Mouse (Mus musculus): ENCODE measurements around the gene Mfsd6. TPM values are rescaled to one million over a fixed set of nuclear protein-coding genes. Genes with fewer than 3 reads are reported as not detected.

Mfsd6 gene
- polyA plus RNA-seq (2012; ENCODE audit: insufficient read depth, insufficient read length, missing spikeins): 2.3 and 2.5 TPM in 2 replicates

GRCm38 (mm10) chr1:52727056-52727900 lies at the start of gene Mfsd6:
TSS of gene Mfsd6 (minus strand) at chr1:52727462.
- H3K4me3 ChIP-seq (ENCODE audit: insufficient read depth, low read depth, low read length): peak within 1 kb of the TSS; percentile 73
- no peaks in the 10 kb centered on the region for H3K4me1 ChIP-seq (ENCODE audit: control insufficient read depth, insufficient read depth, insufficient read length, low read length)
- H3K27ac ChIP-seq (replicated peaks; ENCODE audit: low read depth, low read length): 0 out of 2 replicates have a peak within 1 kb of the TSS, but pooled peaks have one; percentile 36

- H3K27ac ChIP-seq (replicated peaks; ENCODE audit: low read depth, low read length): no peak overlapping the region; the same call in 1 of the 2 replicates
- no peak overlapping the region for H3K4me3 ChIP-seq (ENCODE audit: insufficient read depth, low read depth, low read length)
- no peaks in the 10 kb centered on the region for H3K4me1 ChIP-seq (ENCODE audit: control insufficient read depth, insufficient read depth, insufficient read length, low read length)
Measured at GRCm38 (mm10) chr1:52765176-52766111, 38.2 kb upstream of the Mfsd6 start.

GRCm38 (mm10) chr1:52763894-52764809 lies 36.9 kb upstream of the Mfsd6 start:
- no peaks in the 10 kb centered on the region for H3K4me1 ChIP-seq (ENCODE audit: control insufficient read depth, insufficient read depth, insufficient read length, low read length)
- H3K4me3 ChIP-seq (ENCODE audit: insufficient read depth, low read depth, low read length): no peak overlapping the region
- no peak overlapping the region for H3K27ac ChIP-seq (replicated peaks; ENCODE audit: low read depth, low read length)

GRCm38 (mm10) chr1:52758174-52758573 lies 30.9 kb upstream of the Mfsd6 start:
- H3K4me1 ChIP-seq (ENCODE audit: control insufficient read depth, insufficient read depth, insufficient read length, low read length): no peaks in the 10 kb centered on the region
- H3K27ac ChIP-seq (replicated peaks; ENCODE audit: low read depth, low read length): no peak overlapping the region
- no peak overlapping the region for H3K4me3 ChIP-seq (ENCODE audit: insufficient read depth, low read depth, low read length)

DNA sequence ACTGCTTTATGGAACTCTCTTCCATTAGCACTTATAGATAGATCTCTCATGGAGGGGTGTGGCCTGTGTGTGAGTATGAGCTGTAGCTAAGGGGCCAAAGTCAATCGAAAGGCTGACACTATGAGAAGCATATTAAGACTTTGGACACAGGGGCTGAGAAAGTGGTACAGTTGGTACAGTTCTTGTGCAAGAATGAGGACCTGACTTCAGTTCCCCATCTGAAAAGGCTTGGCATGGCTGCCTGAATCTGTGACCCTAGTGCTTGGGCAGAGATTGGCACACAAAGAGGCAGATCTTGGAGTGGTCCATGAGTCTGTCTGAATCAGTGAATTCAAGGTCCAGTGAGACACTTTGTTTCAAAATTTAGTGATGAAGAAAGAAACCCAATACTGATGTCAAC lies 27.1 kb upstream of the Mfsd6 start:
- no peaks in the 10 kb centered on the region for H3K4me1 ChIP-seq (ENCODE audit: control insufficient read depth, insufficient read depth, insufficient read length, low read length)
- H3K4me3 ChIP-seq (ENCODE audit: insufficient read depth, low read depth, low read length): no peak overlapping the region
- H3K27ac ChIP-seq (replicated peaks; ENCODE audit: low read depth, low read length): no peak overlapping the region

DNA sequence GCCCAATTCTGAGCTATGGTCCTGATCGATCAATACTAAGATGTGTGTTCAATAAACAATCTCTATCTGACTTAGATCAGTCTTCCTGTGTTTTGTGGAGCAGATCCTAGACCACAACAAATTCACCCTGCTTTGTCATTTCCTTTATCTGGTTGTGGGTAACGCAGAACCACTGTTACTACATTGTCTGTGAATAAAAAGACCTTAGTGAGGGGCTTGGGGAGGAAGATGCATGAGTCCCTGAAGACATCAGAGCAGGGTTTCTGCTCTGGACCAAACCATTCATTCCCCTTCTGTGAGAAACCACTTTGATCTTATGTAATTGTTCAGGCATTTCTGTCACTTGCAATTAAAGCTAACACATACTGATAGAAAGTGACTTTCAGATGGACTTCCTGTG lies 26.6 kb upstream of the Mfsd6 start:
- H3K4me1 ChIP-seq (ENCODE audit: control insufficient read depth, insufficient read depth, insufficient read length, low read length): no peaks in the 10 kb centered on the region
- H3K27ac ChIP-seq (replicated peaks; ENCODE audit: low read depth, low read length): no peak overlapping the region
- no peak overlapping the region for H3K4me3 ChIP-seq (ENCODE audit: insufficient read depth, low read depth, low read length)

GRCm38 (mm10) chr1:52752706-52753105 lies 25.4 kb upstream of the Mfsd6 start:
- no peaks in the 10 kb centered on the region for H3K4me1 ChIP-seq (ENCODE audit: control insufficient read depth, insufficient read depth, insufficient read length, low read length)
- no peak overlapping the region for H3K4me3 ChIP-seq (ENCODE audit: insufficient read depth, low read depth, low read length)
- H3K27ac ChIP-seq (replicated peaks; ENCODE audit: low read depth, low read length): no peak overlapping the region

GRCm38 (mm10) chr1:52751634-52752033 lies 24.4 kb upstream of the Mfsd6 start:
- H3K4me3 ChIP-seq (ENCODE audit: insufficient read depth, low read depth, low read length): no peak overlapping the region
- no peaks in the 10 kb centered on the region for H3K4me1 ChIP-seq (ENCODE audit: control insufficient read depth, insufficient read depth, insufficient read length, low read length)
- H3K27ac ChIP-seq (replicated peaks; ENCODE audit: low read depth, low read length): no peak overlapping the region

DNA sequence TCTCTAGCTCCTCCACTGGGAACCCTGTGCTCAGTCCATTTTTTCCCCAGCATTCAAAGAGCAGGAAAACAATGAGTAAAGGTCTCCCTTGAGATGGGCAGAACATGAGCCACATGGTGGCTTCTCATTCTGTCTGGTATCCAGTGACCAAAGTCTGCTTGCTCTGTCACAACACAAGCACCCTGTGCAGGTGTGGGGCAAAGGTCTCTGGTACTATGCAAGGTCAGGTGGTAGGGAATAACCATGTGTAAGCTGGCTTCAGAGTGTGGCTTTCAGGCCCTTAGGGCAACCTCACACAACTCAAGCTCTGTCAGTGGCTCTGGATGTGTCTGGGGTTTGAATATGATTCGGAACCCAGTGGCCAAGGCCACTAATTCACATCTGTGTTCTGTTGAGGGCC lies 22.7 kb upstream of the Mfsd6 start:
- Histone ChIP-seq H3K4me3 (ENCODE audit: insufficient read depth, low read depth, low read length) (no peak overlapping the region), H3K27ac (replicated peaks; ENCODE audit: low read depth, low read length) (no peak overlapping the region), H3K4me1 (ENCODE audit: control insufficient read depth, insufficient read depth, insufficient read length, low read length) (no peaks in the 10 kb centered on the region)

GRCm38 (mm10) chr1:52748260-52748659 lies 21.0 kb upstream of the Mfsd6 start:
- no peak overlapping the region for H3K4me3 ChIP-seq (ENCODE audit: insufficient read depth, low read depth, low read length)
- no peaks in the 10 kb centered on the region for H3K4me1 ChIP-seq (ENCODE audit: control insufficient read depth, insufficient read depth, insufficient read length, low read length)
- no peak overlapping the region for H3K27ac ChIP-seq (replicated peaks; ENCODE audit: low read depth, low read length)

DNA sequence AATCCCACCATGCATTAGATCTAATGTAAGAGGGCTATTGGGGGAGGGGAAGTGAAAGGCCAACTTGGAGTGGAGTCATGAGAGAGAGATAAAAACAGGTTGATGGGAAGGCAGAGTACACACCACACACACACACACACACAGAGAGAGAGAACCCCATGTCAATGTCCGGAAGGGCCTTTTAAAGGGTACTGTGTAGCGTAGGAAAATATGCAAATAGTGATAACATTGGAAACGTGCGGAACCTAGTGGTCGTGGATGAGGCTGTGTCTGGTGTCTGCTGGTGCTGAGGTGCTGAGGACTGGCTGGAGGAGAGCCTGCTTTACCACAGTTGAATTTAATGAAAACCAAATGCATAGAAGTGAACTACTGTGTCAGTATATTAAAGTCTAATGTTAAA lies 15.3 kb upstream of the Mfsd6 start:
- Histone ChIP-seq H3K4me3 (ENCODE audit: insufficient read depth, low read depth, low read length) (no peak overlapping the region), H3K27ac (replicated peaks; ENCODE audit: low read depth, low read length) (no peak overlapping the region), H3K4me1 (ENCODE audit: control insufficient read depth, insufficient read depth, insufficient read length, low read length) (no peaks in the 10 kb centered on the region)

- Histone ChIP-seq H3K27ac (replicated peaks; ENCODE audit: low read depth, low read length) (no peak overlapping the region), H3K4me1 (ENCODE audit: control insufficient read depth, insufficient read depth, insufficient read length, low read length) (no peaks in the 10 kb centered on the region), H3K4me3 (ENCODE audit: insufficient read depth, low read depth, low read length) (no peak overlapping the region)
Measured at GRCm38 (mm10) chr1:52734208-52734607, 6.9 kb upstream of the Mfsd6 start.

DNA sequence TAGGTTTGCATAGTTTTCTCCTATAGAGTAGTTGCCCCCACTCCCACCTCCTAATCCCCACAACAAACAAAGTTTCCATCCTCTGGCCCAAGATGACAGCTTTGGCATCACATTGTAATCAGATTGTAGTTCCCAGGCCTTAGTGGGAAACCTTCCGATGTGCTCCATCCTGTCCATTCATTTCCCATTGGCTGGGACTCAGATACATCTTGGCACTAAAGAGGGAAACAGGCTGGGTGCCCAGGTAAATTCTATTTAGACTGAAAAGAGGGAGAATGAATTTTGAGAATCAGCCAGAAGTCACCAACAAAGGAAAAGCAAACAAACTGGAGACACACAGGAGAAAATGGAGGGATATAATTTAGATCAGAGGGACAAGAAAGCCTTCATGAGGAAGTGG lies 3.0 kb upstream of the Mfsd6 start:
- Histone ChIP-seq H3K4me3 (ENCODE audit: insufficient read depth, low read depth, low read length) (no peak overlapping the region), H3K27ac (replicated peaks; ENCODE audit: low read depth, low read length) (no peak overlapping the region), H3K4me1 (ENCODE audit: control insufficient read depth, insufficient read depth, insufficient read length, low read length) (no peaks in the 10 kb centered on the region)

DNA sequence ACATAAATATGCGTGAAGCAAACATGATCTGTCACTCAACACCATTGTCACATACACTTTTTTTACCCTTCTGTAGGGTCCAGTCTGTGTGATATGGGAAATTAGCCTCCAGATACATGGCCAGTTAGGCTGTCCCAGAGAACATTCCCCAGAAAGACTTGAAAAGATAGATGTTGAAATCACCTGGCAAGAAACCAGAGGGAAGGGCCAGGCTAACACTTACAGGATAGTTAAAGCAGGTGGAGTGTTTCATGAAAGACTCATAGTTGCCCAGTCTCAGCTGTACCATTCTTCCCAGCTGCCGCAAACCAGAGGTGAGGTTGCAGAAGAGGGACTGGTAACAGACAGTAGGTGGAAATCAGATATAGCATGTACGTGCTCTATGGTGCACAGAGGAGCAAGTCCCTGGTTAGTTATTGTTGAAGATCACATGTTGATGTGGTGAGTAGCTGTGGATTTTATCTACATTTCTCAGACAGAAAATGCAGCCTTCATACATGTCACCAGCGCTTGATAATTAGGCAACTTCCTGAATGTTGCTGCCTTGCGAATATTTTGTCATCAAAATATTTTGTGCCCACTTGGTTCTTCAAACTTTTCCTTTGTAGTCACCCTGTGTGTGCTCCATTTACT lies 1.7 kb upstream of the Mfsd6 start:
- Histone ChIP-seq H3K4me3 (ENCODE audit: insufficient read depth, low read depth, low read length) (no peak overlapping the region), H3K27ac (replicated peaks; ENCODE audit: low read depth, low read length) (no peak overlapping the region)

More for the DNA sequence above, 1.7 kb upstream of the Mfsd6 start:
- no peaks in the 10 kb centered on the region for H3K4me1 ChIP-seq (ENCODE audit: control insufficient read depth, insufficient read depth, insufficient read length, low read length)
